Mouse (Mus musculus): Measurements from ENCODE around the gene Asb16.

Asb16 gene

DNA sequence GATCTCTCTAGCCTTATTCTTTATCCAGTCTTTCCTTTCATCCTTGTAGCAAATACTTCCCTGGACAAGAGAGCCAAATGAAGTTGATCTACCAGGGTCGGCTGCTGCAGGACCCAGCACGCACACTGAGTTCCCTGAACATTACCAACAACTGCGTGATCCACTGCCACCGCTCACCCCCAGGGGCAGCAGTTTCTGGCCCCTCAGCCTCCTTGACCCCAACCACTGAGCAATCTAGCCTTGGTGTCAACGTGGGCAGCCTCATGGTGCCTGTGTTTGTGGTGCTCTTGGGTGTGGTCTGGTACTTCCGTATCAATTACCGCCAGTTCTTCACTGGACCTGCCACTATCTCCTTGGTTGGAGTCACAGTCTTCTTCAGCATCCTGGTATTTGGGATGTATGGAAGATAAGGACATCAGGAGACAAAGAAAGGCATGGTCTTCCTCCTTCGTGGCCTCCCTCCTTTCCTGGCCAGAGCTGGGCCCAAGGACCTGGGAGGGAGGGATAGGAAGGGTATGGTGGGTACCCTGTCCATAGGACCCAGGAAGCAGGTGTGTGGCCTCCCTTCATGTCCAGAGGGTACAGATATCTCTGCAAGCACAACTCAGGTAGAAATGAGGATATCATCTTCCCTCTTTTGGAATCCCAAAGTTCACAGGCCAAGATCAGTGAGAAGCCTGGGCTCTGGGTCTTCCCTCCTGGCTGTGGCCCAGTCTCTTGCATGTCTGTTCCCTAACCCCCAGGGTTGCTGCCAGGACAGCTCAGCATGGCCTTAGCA, 19.7 kb downstream of the Asb16 start:
- DNase-seq: no peak

DNA sequence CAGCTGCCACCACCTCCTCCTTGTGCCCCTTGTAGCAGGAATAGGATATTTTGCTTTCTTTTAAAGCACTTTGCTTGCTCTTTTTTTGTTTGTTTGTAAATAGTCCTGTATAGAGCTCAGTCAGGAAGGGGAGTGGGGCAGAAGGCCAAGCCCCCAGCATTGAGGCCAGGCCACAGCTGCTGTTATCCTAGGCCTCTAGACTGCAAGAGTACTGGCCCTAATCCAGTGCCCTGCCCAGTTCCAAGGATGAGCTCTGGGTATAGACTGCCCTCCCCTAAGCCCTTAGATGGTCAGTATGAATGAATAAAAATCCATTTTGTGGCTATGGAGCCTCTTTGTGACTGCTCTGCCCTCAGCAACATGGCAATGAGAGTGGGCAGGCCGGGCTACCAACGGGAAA, 20.4 kb downstream of the Asb16 start:
- no peak for DNase-seq

DNA sequence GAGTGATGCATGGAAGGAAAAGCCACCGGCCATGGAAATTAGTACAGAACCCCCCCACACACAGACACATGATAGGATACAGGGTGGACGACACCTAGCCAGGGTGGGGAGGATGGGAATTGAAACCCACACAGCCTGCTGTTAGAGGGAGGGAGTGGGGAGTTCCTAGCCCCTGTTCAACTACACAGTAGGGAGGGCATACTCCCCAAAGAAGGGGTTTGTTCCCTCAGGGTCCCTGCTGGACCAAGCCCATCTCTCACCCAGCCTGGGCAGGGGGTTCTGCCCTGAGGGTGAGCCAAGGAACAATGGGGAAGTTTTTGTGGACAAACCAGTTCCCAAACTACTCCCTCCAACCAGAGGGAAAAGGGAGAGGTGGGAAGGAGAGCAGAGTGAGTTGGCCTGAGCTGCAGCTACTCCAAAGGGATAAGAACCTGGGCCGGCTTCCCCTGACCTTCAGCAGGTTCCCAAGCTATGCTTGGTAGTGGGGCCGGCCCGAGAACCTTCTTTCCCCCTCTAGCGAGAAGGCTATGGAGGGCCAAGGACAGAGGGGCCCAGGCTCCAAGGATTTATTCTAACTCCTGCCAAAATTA, 21.1 kb downstream of the Asb16 start:
- no peak for DNase-seq

DNA sequence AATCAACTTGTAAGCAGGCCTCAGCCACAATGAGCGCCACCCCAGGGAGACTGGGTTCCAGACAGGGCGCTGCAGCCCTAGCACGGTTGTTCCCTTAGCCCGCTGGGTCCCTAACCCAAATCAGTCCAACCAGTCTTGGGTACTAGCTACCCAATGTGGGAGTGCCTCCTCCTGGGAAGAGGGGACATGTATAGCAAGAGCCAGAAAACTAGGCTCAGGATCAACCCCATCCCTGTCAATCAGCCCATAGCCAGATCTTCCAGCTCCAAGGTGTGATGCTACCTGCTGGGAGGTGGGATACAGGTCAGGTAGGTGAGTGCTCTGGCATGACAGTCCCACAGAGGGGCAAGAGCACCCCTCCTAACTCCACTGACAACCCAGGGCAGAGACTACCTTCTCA, 21.6 kb downstream of the Asb16 start:
- DNase-seq: no peak

DNA sequence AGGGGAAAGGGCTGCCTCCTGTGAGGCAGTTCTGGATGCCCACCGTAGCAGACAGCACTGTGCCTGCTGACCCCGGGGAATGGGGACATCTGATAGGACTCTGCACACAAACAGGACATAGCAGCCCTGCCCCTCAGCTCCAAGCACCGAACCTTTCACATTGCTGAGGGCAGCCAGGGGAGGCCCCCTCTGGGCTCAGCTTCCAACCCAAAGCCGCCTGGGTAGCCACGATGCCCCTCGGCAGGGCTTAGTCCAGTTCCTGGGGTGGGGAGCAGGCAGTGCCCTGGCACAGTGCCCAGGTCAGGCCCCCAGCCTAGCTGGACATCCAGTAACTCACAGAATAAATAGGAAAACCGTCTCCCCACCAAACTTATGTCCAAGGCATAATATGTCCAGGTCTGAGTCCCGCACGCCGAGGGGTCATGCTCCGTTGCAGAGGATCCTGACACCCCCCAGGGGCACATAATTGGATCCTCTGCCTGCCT, 22.6 kb downstream of the Asb16 start:
- DNase-seq: no peak

DNA sequence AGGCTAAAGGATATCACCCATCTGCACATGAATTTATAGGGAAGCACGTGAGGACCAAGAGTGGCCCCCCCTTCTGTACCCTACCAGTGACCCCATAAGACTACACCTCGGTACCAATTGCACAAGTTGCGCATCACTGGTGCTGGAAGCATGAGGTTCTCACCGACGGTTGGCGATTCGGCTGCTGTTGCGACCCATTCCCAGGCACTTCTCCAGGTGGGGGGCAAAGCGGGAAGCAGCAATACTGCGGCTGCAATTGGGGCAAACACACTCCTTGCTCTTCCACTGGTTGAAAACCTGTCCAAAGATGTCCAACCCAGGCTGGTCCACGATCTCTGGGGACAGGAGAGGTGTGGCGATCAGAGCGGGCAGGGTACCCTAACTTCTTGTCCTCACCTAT, 25.4 kb downstream of the Asb16 start:
- DNase-seq: no peak

DNA sequence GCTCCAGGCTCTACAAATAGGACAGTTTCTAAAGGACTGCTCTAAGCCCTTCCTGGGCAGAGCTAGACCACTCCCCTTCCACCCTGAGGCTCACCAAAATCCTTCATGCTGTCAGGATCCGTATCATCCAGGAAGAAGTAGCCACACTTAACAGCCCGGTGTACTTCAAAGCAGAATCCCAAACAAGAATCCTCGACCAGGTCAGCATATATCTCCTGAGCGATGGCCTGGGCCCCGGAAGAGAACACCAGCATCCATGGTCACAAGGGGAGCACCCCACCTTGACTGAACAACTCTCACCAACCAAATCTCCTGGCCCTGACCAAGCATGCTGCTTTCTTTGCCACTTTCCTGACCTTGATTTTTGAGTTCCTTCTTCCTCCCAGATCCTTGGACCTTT, 25.9 kb downstream of the Asb16 start:
- no peak for DNase-seq

DNA sequence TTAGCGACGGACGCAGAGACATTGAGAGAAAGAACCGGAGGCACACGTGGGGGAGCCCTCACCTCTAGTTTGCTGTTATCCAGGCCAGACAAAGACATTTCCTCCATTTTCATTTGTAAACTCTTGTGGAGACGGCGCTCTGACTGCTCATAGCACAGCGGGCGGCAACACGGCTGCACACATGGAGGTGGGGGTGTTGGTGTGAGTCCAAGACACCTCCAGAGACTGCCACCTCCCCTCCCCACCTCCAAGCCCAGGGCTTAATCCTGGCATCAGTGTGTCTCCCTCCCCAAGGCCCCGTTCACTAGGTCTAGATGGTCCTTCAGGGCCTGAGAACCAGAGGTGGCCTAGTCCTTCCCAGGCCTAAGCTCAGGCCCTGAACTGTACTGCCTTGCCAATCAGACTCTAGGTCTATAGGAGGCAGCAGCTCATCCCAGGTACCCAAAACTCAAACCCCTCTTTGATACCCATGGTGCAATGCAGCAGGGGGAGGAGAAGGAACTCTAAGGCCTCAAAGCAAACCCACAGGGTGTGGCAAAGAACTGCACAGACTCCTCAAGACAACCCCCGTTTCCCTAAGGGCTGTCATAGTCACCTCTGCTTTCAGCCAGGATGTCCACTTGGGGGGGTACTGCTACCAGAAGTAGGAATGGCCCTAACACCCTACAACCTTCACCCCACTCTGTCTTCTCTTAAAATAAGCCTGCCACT, 26.5 kb downstream of the Asb16 start:
- DNase-seq: no peak

DNA sequence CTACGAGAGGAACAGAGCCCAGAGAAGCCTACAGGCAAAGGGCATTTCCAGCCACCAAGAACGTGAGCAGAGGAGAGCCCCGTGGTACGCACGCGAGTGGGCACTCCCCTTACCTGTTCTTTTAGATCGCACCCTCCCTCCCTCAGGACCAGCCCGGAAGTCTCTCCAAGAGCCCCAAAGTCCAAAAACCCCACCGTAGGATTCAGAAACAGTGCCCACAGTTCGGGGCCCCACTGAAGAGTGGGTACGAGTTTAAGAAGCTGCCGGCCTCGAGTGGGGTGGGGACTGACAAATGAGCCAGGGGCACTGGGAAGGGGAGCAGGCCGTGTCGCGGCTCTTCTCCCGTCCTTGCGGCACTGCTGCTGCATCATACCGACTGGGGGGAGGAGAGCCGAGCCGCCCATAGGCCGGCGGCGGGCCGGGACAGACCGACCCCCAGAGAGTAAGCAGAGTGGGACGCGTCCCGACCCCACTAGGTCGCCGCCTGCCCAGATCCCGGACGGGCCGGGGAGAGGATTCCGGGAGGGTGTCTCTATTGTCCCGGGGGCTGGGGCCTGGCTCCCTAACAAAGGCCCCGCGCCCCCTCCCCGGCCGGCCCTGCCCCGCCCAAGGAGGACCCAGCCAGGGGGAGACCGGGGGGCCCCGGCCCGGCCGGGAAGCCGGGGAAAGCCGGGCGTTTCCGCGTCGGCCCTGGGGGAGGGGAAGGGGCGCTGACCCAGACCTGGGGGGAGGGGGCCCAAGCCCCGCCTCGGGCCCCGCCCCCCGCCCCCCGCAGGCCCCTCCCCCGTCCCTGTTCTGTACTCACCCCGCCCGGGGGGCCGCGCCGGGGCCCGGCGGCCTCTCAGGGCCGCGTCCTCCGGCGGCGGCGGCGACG, 27.3 kb downstream of the Asb16 start:
- DNase-seq: peak; percentile 57

DNA sequence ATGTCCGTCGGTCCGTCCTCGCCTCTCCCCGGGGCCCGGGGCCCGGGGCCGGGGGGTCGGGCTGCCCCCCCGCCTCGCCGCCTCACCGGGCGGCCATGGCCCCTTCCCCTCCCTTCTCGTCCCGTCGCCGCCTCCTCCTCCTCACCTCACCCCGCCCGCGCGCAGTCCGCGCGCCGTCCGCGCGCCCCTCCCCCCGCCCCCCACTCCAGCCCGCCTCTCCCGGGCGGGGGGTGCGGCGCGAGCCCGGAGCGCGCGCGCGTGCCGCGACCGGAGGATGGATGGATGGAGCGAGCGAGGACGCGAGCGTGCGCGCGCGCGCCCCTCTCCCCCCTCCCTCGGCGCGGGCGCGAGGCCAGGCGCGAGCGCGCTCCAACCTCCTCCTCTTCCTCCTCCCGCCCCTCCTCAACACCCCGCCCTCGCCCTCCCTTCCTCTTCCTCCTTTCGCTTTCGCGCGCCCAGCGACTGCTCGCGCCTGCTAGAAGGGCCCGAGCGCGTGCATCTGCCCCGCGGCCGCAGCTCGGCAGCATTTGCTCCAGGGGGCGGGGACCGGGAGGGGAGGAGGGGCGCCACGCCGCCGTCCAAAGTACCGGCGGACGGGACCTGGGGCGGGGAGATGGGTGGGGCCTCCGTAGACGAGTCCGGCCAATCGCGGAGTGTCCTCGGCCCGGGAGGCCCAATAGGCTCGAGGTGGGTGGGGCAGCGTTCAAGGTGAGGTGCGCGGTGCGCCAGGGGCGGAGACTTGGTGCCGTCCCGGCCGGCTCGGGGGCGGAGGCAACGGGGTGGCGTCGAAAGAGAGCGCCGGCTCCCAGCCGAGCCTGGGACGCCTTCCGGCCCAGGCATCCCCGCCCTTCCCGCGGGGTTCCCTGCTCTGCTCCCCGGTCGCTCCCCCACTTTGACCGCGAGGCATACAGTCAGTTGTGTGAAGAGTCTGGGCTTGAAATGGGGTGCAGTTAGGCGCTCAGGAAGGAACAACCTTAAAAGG, 28.2 kb downstream of the Asb16 start, which contains the start of gene Atxn7l3:
Atxn7l3 (minus strand) TSS at position 141 of the 982 bp plus-strand sequence.
- peak; percentile 98 for DNase-seq

DNA sequence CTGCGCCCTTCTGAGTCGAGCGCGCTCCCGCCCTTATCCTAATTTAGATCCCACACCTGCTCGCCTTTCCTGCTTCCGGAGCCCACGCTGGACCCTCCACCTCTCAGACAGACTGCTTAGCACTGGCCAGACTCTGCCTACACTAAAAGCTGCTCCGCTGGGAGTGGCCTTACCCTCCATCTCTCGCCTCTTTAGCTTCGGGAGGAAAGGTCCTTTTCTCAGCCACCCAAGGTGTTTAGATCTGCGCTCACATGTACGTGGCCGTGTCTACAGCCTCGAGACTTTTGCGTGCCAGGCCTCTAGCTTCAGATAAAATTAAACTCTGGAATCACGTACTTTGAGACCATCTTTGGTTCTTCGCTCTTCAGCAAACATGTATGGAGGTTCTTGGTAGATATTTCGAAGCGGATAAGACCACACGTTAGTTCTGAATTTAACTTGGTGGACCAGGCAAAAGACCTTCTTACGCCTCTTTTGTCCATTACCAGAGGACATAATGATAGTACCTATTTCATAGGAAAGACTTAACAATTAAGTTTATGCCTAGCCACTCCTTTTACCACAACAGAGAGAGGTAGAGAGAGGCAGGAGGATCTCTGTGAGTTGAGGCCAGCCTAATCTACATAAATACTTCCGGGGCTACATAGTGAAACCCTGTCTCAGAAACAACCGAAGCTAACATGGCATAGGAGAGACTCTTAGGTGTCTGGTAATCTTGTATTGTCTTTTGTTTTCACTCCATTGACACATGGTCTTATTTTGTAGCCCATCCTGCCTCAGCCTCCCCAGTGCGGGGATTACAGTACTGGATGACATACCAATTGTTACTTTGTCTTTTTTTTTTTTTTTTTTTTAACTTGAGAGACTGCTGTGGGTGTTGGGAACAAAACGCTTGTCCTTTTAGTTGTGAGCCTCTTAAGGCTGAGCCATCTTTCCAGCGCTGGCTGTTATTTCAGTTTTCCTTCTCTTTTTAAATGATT, 29.3 kb downstream of the Asb16 start:
- no peak for DNase-seq

DNA sequence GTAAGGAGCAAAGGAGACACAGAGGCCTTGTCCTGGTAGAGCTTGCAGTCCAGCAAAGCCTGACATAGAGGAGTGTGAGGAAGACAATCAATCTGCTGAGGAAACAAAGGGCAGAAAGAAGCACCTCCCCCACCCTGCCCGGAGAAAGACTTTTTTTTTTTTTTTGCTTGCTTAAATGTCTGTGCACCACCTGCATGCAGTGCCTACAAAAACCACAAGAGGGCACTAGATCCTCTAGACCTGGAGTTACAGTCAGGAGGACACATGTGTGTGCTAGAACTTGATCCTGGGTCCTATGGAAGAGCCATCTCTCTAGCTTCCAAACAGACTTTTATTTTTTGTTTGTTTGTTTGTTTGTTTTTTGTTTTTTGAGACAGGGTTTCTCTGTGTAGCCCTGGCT, 31.3 kb downstream of the Asb16 start:
- no peak for DNase-seq

DNA sequence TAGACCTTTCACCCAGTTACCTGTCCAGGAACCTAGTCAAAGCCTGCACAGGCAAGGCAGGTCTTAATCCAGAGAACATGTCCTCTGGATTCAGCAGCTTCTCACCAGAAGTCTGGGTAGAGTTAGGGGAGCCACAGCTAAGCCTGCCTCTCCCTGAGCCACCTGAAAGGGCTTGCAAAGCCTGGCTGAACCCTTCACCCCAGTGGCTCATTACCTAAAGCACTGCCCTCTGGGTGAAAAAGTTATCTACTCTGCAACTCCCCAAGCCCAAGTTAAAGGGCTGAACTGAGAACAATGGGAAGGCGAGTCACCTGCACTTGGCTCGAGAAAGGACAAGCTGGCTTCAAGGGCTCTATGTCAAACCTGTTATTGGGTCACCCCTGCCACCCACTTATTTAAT, 35.6 kb downstream of the Asb16 start:
- DNase-seq: no peak

DNA sequence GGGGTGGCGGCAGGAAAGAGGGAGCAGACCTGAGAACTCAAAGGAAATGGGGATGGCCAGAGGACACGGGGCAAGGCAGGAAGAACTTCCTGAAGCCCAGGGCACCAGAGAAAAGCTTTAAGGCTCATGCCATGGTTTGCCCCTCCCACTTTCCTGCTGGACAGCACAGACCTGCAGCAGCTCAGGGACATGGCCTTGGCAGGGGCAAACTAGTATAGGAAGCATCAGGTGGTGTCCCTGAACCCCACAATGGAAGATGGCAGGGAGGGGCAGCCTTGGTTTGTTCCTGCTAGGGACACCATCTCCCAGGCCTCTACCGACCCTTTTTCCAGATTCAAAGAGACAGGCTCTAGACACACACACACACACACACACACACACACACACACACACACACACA, 36.8 kb downstream of the Asb16 start:
- DNase-seq: no peak

DNA sequence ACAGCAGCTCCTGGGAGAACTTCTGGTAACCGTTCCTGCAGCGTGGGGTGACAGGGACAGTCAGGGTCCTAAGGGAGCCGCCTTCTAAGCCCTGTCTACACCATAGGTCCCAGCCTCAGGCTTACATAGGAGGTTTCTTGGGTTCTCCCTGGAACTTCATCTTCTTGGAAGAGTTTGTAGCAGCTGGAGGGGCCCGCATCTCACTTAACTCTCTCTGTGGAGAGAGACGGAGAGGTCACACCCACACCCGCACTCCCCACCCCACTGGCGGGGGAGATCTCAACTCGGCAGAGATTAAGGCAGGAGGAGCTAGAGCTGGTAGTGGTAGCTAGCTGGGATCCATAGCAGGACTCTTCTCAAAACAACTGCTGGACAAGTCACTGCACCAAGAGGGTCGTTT, 39.6 kb downstream of the Asb16 start:
- DNase-seq: no peak

DNA sequence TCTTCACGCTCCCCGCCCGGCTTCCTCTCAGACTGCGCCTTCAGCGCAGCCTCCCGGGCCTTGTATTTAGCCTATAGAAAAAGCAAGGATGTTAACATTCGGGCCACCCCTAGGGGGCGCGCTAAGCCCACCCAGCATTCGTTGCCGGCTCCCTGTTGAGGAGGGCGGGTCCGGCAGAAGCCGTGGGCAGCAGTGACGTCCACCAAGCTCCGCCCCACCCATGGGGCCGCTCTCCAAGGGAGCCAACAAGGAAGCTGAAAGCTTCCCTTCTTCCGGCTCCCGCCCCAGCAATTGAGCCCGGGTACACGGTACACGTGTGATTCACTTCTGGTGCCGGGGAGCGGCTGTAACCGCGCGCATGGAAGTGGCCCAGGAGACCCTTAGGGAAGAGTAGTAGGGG, 40.4 kb downstream of the Asb16 start:
- DNase-seq: peak; percentile 94

DNA sequence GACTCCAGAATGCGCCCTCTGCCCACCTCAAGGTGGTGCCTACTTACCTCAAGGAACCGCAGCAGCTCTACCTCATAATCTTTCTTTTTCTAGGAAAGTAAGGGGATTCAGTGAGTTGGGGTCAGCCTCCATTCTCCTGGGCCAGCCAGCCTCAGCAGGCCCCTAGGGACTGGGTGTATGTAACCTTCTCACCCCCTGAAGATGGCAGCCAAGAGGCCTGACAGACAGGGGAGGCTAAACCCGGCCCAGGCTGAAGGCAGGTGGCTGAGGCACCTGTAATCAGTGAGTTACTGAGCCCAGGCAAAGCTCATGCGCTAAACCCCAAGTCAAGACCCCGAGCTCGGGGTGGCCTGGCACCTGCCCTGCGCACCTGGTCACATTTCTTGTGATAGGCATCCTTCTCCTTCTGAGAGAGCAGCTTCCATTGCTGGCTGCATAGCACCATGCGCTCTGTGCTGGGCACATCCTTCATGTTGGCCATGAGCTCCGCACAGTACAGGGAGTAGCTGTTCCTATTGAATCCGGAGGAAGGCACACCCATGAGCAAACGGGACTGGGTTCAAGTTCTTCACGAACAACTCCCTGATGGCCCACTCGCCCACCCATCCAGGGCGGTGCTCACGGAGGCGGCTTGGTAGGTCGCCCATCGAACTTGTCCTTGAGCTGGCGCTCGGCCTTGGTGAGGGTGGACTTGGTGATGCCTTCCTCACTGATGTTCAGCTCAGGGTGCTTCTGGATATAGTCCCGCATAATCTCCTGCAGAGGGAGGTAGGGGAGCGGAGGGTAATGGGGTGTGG, 41.5 kb downstream of the Asb16 start:
- DNase-seq: no peak

DNA sequence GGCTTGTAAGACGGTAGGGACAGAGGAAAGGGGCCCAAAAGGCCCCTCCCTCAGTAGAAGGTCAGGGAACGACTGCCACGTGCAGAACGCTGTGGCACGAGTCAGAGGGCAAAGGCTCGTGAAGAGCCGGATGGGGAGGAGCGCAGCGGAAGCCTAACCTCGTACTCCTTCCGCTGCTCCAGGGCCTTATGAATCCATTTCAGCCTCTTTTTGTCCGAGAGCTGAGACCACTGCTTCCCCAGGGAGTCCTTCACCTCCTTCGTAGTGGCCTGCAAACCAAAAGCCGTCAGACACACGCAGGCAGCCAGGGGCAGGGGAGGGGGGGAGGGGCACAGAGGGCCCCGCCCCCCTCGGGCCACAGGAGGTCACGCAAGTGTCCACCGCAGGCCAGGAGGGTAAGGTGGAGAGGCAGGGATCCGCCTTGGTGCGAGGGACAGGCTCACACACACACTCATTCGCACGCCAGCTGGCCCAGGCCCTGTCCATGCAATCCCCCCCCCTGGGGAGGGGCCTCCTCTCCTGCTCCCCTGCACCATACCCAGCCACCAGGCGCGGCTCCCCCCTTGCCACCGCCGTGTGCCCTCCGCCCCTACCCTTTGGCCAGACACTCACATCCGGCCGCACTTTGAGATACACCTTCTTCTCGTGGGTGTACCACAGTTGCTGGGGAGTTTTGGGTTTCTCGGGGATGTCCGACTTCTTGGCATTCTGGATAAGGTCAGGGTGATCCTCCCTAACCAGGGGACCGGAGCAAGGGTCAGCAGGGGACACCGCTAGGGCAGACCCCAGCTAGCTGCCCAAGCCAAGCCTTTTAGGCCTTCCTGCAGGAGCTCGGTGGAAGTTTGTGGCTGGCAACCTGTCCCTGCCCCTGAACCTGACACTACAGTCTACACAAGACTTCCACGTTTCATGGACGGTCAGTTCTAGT, 42.5 kb downstream of the Asb16 start:
- no peak for DNase-seq

Data from cerebellum, adult 11 months (tissue).